Mouse (Mus musculus) hematopoietic stem cell, adult 5-6 weeks (primary cell): ENCODE results near the gene Ndufaf1. TPM values are rescaled to one million over a fixed set of nuclear protein-coding genes. Genes with fewer than 3 reads are reported as not detected.
"Not testable (repeated sequence)": the region's sequence is repeated elsewhere in the genome, so short reads cannot be mapped to it uniquely, and the experiment has no call there.

Source experiments
- ATAC-seq, 2 experiments: fragments of 125-278 bp in 1 of 2; replicated peaks in 1 of 2; 2 replicates each; pipeline ENCODE4 v1.8.0; 2016 to 2017; ENCODE audit warnings: inconsistent platforms in 2 of 2, mild to moderate bottlenecking in 2 of 2, moderate number of reproducible peaks in 2 of 2, low read depth in 1 of 2, moderate TSS enrichment in 1 of 2; ENCODE audit not compliant: low FRiP score in 2 of 2, poor library complexity in 2 of 2, severe bottlenecking in 2 of 2, insufficient read depth in 1 of 2, low TSS enrichment in 1 of 2
- total RNA-seq: library from RNA; stranded (forward); fragments of 172-1452, 232-1000 nt; gene quantifications from 2 replicates; pipeline ENCODE4 v1.2.3, GENCODE M21; 2017

The Ndufaf1 gene
- total RNA-seq, 1 experiment from 2014 or later, result 22.4 TPM

GRCm38 (mm10) chr2:119636781-119637180, 25.8 kb downstream of the Ndufaf1 start:
- ATAC-seq, result peak in 1 of 2 experiments; percentile 32; a peak in 1 of 4 replicates

DNA sequence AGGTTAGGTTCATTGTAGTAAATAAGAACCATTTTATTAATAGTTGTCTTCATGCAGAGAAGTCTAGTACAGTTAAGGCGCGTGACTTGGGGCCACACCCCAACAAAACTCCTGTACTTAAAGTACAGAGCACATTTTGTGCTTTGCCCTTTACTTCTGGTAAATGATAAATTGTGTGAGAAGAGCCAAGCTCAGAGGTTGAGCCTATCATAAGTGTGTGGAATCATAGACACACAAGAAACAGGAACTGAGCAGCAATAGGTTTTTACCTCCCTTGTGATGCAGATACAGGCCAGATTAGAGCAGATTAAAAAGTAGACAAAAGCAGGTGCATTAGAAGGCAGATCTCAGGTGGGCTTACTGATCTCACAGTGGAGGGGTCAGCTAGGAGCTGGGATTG, 41.3 kb downstream of the Ndufaf1 start:
- no peak for ATAC-seq

- not testable (repeated sequence) for ATAC-seq
These were observed 43.6 kb downstream of the Ndufaf1 start for GRCm38 (mm10) chr2:119619002-119619401.

GRCm38 (mm10) chr2:119618199-119618982, 44.2 kb downstream of the Ndufaf1 start, which contains the start of the genes Nusap1 and Oip5:
TSS of gene Nusap1 (plus strand) at chr2:119618298.
TSS of gene Oip5 (minus strand) at chr2:119618469.
- ATAC-seq, result peak; percentile 99 to 100

- no peak; a peak in 2 of 4 replicates for ATAC-seq
These were observed 44.8 kb downstream of the Ndufaf1 start for GRCm38 (mm10) chr2:119617841-119618198.

GRCm38 (mm10) chr2:119607023-119607422, 55.6 kb downstream of the Ndufaf1 start:
- peak; percentile 53 to 62; a peak in 3 of 4 replicates for ATAC-seq

Other genes starting within 250 kb of the Ndufaf1 start
- gene Ino80, start 185.1 kb downstream of the Ndufaf1 start, total RNA-seq, result 23.4 and 35.3 TPM in 2 replicates
- gene Exd1, start 115.2 kb downstream of the Ndufaf1 start, total RNA-seq, result 0.13 TPM in 1 of 2 replicates, not detected in the other
- gene Chp1, start 115.1 kb downstream of the Ndufaf1 start, total RNA-seq, result 51.5 and 65.8 TPM in 2 replicates
- 80.2 and 97.9 TPM in 2 replicates for gene Nusap1, start 44.5 kb downstream of the Ndufaf1 start, total RNA-seq
- 20.5 and 22.9 TPM in 2 replicates for gene Oip5, start 44.4 kb downstream of the Ndufaf1 start, total RNA-seq
- gene Rtf1, start 12.2 kb upstream of the Ndufaf1 start, total RNA-seq, result 33.1 and 44.5 TPM in 2 replicates
- gene Itpka, start 79.5 kb upstream of the Ndufaf1 start, total RNA-seq, result 1.7 TPM in 1 of 2 replicates, not detected in the other
- not detected in 2 replicates for gene Ltk, start 97.6 kb upstream of the Ndufaf1 start, total RNA-seq
- gene Rpap1, start 124.7 kb upstream of the Ndufaf1 start, total RNA-seq, result 9.2 and 10.5 TPM in 2 replicates
- 0.50 TPM in 2 replicates for gene Tyro3, start 134.9 kb upstream of the Ndufaf1 start, total RNA-seq
- gene Mga, start 234.4 kb upstream of the Ndufaf1 start, total RNA-seq, result 101 and 124 TPM in 2 replicates